Mouse (Mus musculus) cortical plate, adult 2 months (tissue): ENCODE measurements around the gene Fkbp5.

Experiments
- CTCF ChIP-seq: fragments of 200-500 bp; IDR thresholded peaks from 2 replicates; pipeline ENCODE4 v1.5.1; 2011; ENCODE audit warnings: mild to moderate bottlenecking, control low read depth, low read length; ENCODE audit not compliant: insufficient read depth; ENCODE audit errors: extremely low read depth
- POLR2A ChIP-seq: fragments of 200-500 bp; IDR thresholded peaks from 2 replicates; pipeline ENCODE4 v1.6.1; 2011; ENCODE audit warnings: mild to moderate bottlenecking, low read length, control low read depth; ENCODE audit not compliant: insufficient read depth; ENCODE audit errors: extremely low read depth

DNA sequence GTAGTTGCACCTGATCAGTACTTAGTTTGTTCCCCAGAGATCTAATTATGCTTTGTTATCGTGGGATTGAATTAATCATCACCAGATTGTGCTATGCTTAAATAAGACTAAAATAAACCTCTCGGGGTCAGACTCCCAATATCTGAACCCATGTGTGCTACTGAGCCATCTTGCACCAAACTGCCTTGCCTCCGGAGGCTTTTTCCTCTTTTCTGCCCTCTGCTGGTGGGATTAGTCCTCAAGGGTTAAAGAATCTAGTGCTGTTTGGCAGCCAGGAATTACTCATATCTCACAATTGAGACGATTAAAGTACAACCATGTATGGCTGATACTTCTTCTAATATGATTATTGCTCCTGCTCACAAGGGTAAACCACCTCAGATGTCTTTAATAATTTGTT is 62.2 kb downstream of the Fkbp5 start:
- TF ChIP-seq CTCF: peak; percentile 44; the same call in 1 of the 2 replicates
- no peak for TF ChIP-seq POLR2A
